Mouse (Mus musculus): ENCODE data around the gene Ccdc169. TPM values are rescaled to one million over a fixed set of nuclear protein-coding genes. Genes with fewer than 3 reads are reported as not detected.

The Ccdc169 gene
- total RNA-seq (2012; rRNA removed) (0.19 TPM in 1 of 2 replicates, not detected in the other), polyA plus RNA-seq (2012; ENCODE audit: insufficient read depth in 1 of 2, insufficient read length in 2 of 2, low read depth in 1 of 2, low replicate concordance in 2 of 2, missing spikeins in 1 of 2) (not detected)

DNA sequence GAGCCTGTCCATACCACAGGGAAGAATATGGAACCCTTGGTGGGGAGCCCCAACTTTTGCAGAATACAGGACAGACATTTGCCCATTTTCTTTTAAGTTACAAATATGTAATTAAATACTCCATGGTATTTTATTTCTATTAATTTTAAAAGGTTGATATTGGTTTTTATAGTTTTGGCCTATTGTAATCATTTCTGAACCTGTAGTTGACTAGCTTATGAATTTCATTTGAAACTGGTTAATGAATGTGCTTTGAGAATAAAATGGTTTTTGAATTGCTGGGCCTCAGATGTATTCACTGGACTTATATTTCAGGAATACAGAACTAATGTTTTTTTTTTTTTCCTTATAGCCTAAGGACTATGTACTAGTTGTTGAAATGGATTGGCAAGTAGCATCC, at the start of gene Ccdc169:
Gene Ccdc169, plus strand, starts transcription at position 301 of the 400 bp plus-strand sequence.
- Histone ChIP-seq H3K9me3 (replicated peaks; ENCODE audit: insufficient read depth, low read length) (no peaks in the 10 kb centered on the region), H3K27ac (ENCODE audit: control insufficient read depth, low read depth, low read length) (no peak within 1 kb of the TSS), H3K36me3 (ENCODE audit: control insufficient read depth in 1 of 2, insufficient read depth in 2 of 2, low read length in 2 of 2) (no peaks in the 10 kb centered on the region; a peak in 2 of 4 replicates), H3K27me3 (ENCODE audit: control insufficient read depth in 1 of 2, insufficient read depth in 2 of 2, low read length in 2 of 2) (no peaks in the 10 kb centered on the region), H3K4me1 (ENCODE audit: control insufficient read depth in 1 of 2, insufficient read depth in 2 of 2, low read length in 2 of 2) (no peaks in the 10 kb centered on the region), H3K4me3 (ENCODE audit: control insufficient read depth in 1 of 2, insufficient read depth in 1 of 2, low read depth in 2 of 2, low read length in 2 of 2) (no peak within 1 kb of the TSS), H3K9ac (ENCODE audit: control insufficient read depth, low read depth, low read length, poor library complexity, severe bottlenecking) (no peak within 1 kb of the TSS), H3K79me2 (ENCODE audit: control insufficient read depth, insufficient read depth, low read length, poor library complexity) (no peaks in the 10 kb centered on the region)
- no peak for TF ChIP-seq RCOR1 (IDR thresholded peaks at IDR 0.05; ENCODE audit: low read depth, low read length)
- TF ChIP-seq MAZ (IDR thresholded peaks at IDR 0.05; ENCODE audit: low read depth, low read length): no peak
- TF ChIP-seq MYC (IDR thresholded peaks at IDR 0.05; ENCODE audit: low read depth, low read length): no peak
- DNase-seq (ENCODE audit: low read depth, low spot score): no peak

DNA sequence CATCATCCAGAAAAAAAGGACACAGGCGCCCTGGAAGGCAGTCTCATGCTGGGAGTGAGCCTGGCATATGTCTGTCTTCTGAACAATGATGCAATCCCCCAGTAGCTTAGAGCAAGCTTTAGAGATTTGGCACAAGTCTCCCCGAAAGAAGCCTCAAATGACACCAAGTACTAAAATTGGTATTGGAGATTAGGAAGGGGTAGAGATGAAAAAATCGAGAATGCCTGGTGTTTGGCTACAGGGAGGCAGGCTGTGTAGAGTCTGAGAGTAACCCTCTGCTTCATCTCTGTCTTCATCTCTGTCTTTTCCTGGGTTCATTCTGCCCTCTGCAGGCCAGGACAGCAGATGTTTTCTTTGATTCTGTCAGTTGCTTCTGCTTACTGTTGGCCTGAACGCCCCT, 49.8 kb upstream of the Ccdc169 start:
- Histone ChIP-seq H3K4me3 (ENCODE audit: control insufficient read depth in 1 of 2, insufficient read depth in 1 of 2, low read depth in 2 of 2, low read length in 2 of 2) (no peak overlapping the region), H3K4me1 (ENCODE audit: control insufficient read depth in 1 of 2, insufficient read depth in 2 of 2, low read length in 2 of 2) (peaks cover 6% of the 10 kb centered on the region in 2 experiments; a peak in 2 of 4 replicates), H3K27me3 (ENCODE audit: control insufficient read depth in 1 of 2, insufficient read depth in 2 of 2, low read length in 2 of 2) (no peaks in the 10 kb centered on the region; a peak in 2 of 4 replicates), H3K9ac (ENCODE audit: control insufficient read depth, low read depth, low read length, poor library complexity, severe bottlenecking) (peak overlapping the region; percentile 42; the same call in 1 of the 2 replicates), H3K9me3 (replicated peaks; ENCODE audit: insufficient read depth, low read length) (no peaks in the 10 kb centered on the region), H3K27ac (ENCODE audit: control insufficient read depth, low read depth, low read length) (0 out of 2 replicates have a peak overlapping the region, but pooled peaks have one; percentile 16), H3K36me3 (ENCODE audit: control insufficient read depth in 1 of 2, insufficient read depth in 2 of 2, low read length in 2 of 2) (0 out of 4 replicates have a peak, but pooled peaks cover 0 to 2% of the 10 kb centered on the region in 2 experiments), H3K79me2 (ENCODE audit: control insufficient read depth, insufficient read depth, low read length, poor library complexity) (no peaks in the 10 kb centered on the region)
- peak; percentile 41 for TF ChIP-seq RAD21 (IDR thresholded peaks at IDR 0.05; ENCODE audit: low read depth, low read length)
- peak; percentile 40 for TF ChIP-seq SMC3 (IDR thresholded peaks at IDR 0.05; ENCODE audit: low read depth, low read length)
- TF ChIP-seq CTCF (IDR thresholded peaks at IDR 0.05 in 2 of 3, conservative IDR thresholded peaks at IDR 0.05 in 1 of 3; ENCODE audit: control insufficient read depth in 1 of 3, insufficient read depth in 1 of 3, low read depth in 2 of 3, low read length in 3 of 3, poor library complexity in 1 of 3, severe bottlenecking in 1 of 3): peak in 2 of 3 experiments; percentile 19 to 53; a peak in 2 of 6 replicates
- TF ChIP-seq ZC3H11A (IDR thresholded peaks at IDR 0.05; ENCODE audit: low read depth, low read length): 0 out of 2 replicates have a peak, but pooled peaks have one; percentile 7
- 0 out of 2 replicates have a peak, but pooled peaks have one; percentile 14 for TF ChIP-seq MXI1 (IDR thresholded peaks at IDR 0.05; ENCODE audit: low read depth, low read length)
- TF ChIP-seq EP300 (IDR thresholded peaks at IDR 0.05; ENCODE audit: low read depth in 1 of 2, low read length in 2 of 2): 0 out of 4 replicates have a peak, but pooled peaks of 1 of the 2 experiments have one; percentile 8
- TF ChIP-seq ZKSCAN1 (IDR thresholded peaks at IDR 0.05; ENCODE audit: low read depth, low read length): no peak
- no peak for TF ChIP-seq GABPA (IDR thresholded peaks at IDR 0.05; ENCODE audit: low read depth, low read length)
- 0 out of 2 replicates have a peak, but pooled peaks have one; percentile 13 for TF ChIP-seq KAT2A (conservative IDR thresholded peaks at IDR 0.05; ENCODE audit: low read depth, low read length)
- TF ChIP-seq TAL1 (IDR thresholded peaks at IDR 0.05; ENCODE audit: low read length): no peak
- TF ChIP-seq MEF2A (IDR thresholded peaks at IDR 0.05; ENCODE audit: extremely low read depth, insufficient replicate concordance, low read depth, low read length, poor library complexity, severe bottlenecking): no peak
- TF ChIP-seq TBP (IDR thresholded peaks at IDR 0.05; ENCODE audit: low read depth, low read length): no peak
- DNase-seq (ENCODE audit: low read depth, low spot score): peak; percentile 28

All from MEL (cell line).